Mouse (Mus musculus): Measurements from ENCODE around the gene Scamp3. TPM values are rescaled to one million over a fixed set of nuclear protein-coding genes. Genes with fewer than 3 reads are reported as not detected.
A peak's percentile ranks its signal among the peaks of the same experiment; 100 is the strongest.

Scamp3 gene
- total and polyA plus RNA-seq, 3 experiments, result 101 to 287 TPM; not detected in 1

DNA sequence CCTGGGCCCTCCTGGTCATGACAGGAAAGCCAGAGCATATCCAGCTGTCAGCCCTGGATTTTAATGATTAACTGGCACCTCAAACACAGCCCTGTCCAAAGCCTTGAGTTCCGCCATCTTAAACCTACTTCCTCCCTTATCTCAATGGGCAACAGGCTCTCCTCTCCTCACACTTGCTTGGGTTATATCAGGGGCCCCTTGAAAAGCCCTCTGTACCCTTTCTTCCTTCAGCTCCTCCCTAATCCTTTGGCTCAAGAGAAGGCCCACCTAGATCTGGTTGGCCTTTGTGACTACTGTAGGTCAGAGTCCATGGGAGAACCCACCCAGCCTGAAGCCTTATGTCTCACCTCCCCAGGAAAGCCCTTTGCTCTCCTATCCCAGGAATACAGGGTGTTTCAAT lies 43.5 kb upstream of the Scamp3 start (continued):
- no peak for TF ChIP-seq SMC3 (IDR thresholded peaks at IDR 0.05; ENCODE audit: low read depth, low read length)

DNA sequence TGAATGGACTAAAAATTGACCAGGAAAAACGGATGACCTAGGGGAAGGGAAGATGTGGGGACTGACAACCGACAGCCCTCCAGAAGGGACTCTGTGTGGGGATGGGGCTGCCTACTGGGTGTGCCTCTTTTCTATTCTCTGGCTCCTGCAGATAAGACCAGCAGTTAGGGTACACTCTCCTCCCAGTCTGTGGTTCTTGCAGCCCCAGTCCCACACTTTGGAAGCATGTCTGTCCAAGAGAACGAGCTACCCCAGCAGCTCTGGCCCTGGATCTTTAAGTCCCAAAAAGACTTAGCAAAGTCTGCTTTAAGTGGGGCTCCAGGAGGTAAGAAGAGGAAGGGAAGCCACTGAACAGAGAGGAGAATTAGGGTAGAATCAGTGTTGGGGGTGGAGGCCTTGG lies 41.3 kb upstream of the Scamp3 start, which contains the start of gene Pklr:
Gene Pklr (plus strand): TSS at position 185 of the 400 bp plus-strand sequence.
- Histone ChIP-seq H3K4me1 (ENCODE audit: control insufficient read depth in 1 of 2, insufficient read depth in 2 of 2, low read length in 2 of 2) (peaks cover 27 to 53% of the 10 kb centered on the region in 2 experiments), H3K4me3 (ENCODE audit: control insufficient read depth in 1 of 2, insufficient read depth in 1 of 2, low read depth in 2 of 2, low read length in 2 of 2) (peak within 1 kb of the TSS; percentile 77 to 81), H3K9ac (ENCODE audit: control insufficient read depth, low read depth, low read length, poor library complexity, severe bottlenecking) (peak within 1 kb of the TSS; percentile 81), H3K27me3 (ENCODE audit: control insufficient read depth in 1 of 2, insufficient read depth in 2 of 2, low read length in 2 of 2) (no peaks in the 10 kb centered on the region), H3K79me2 (ENCODE audit: control insufficient read depth, insufficient read depth, low read length, poor library complexity) (peaks cover 16% of the 10 kb centered on the region), H3K36me3 (ENCODE audit: control insufficient read depth in 1 of 2, insufficient read depth in 2 of 2, low read length in 2 of 2) (peaks cover 2 to 49% of the 10 kb centered on the region in 2 experiments; a peak in 3 of 4 replicates), H3K27ac (ENCODE audit: control insufficient read depth, low read depth, low read length) (peak within 1 kb of the TSS; percentile 97), H3K9me3 (replicated peaks; ENCODE audit: insufficient read depth, low read length) (no peaks in the 10 kb centered on the region)
- DNase-seq (ENCODE audit: low read depth, low spot score), result peak; percentile 85
- TF ChIP-seq ETS1 (IDR thresholded peaks at IDR 0.05; ENCODE audit: low read depth, low read length) (peak; percentile 73; the same call in 1 of the 2 replicates), CHD2 (IDR thresholded peaks at IDR 0.05; ENCODE audit: low read length) (no peak; the same call in 1 of the 2 replicates), SMC3 (IDR thresholded peaks at IDR 0.05; ENCODE audit: low read depth, low read length) (no peak), ZNF384 (IDR thresholded peaks at IDR 0.05; ENCODE audit: low read depth, low read length) (no peak), CTCF (IDR thresholded peaks at IDR 0.05 in 2 of 3, conservative IDR thresholded peaks at IDR 0.05 in 1 of 3; ENCODE audit: control insufficient read depth in 1 of 3, insufficient read depth in 1 of 3, low read depth in 2 of 3, low read length in 3 of 3, poor library complexity in 1 of 3, severe bottlenecking in 1 of 3) (no peak), MAFK (IDR thresholded peaks at IDR 0.05; ENCODE audit: borderline replicate concordance, low read depth, low read length) (peak; percentile 12; the same call in 1 of the 2 replicates), USF1 (IDR thresholded peaks at IDR 0.05; ENCODE audit: low read depth, low read length) (no peak), POLR2AphosphoS2 (IDR thresholded peaks at IDR 0.05; ENCODE audit: low read length) (peak; percentile 74), NRF1 (IDR thresholded peaks at IDR 0.05; ENCODE audit: insufficient read depth, low read depth, low read length, poor library complexity, severe bottlenecking) (no peak), MXI1 (IDR thresholded peaks at IDR 0.05; ENCODE audit: low read depth, low read length) (peak; percentile 72; the same call in 1 of the 2 replicates), TCF12 (IDR thresholded peaks at IDR 0.05; ENCODE audit: low read depth, low read length) (peak; percentile 93), POLR2AphosphoS5 (IDR thresholded peaks at IDR 0.05; ENCODE audit: borderline replicate concordance, low read depth, low read length) (peak; percentile 55; the same call in 1 of the 2 replicates), USF2 (IDR thresholded peaks at IDR 0.05; ENCODE audit: borderline replicate concordance in 1 of 2, insufficient read depth in 1 of 2, low read depth in 1 of 2, low read length in 2 of 2) (no peak), ZMIZ1 (IDR thresholded peaks at IDR 0.05; ENCODE audit: low read depth, low read length) (peak; percentile 88), RCOR1 (IDR thresholded peaks at IDR 0.05; ENCODE audit: low read depth, low read length) (peak; percentile 58; the same call in 1 of the 2 replicates), NELFE (IDR thresholded peaks at IDR 0.05; ENCODE audit: low read depth, low read length) (peak; percentile 68), TBP (IDR thresholded peaks at IDR 0.05; ENCODE audit: low read depth, low read length) (peak; percentile 77), EP300 (IDR thresholded peaks at IDR 0.05; ENCODE audit: low read depth in 1 of 2, low read length in 2 of 2) (peak; percentile 90 to 94), MYC (IDR thresholded peaks at IDR 0.05; ENCODE audit: low read depth, low read length) (peak; percentile 65; the same call in 1 of the 2 replicates), POLR2A (IDR thresholded peaks at IDR 0.05; ENCODE audit: control insufficient read depth in 1 of 2, insufficient read depth in 1 of 2, low read depth in 1 of 2, low read length in 2 of 2, poor library complexity in 1 of 2) (peak; percentile 60 to 84; a peak in 3 of 4 replicates), SIN3A (IDR thresholded peaks at IDR 0.05; ENCODE audit: low read length) (peak; percentile 66), MEF2A (IDR thresholded peaks at IDR 0.05; ENCODE audit: extremely low read depth, insufficient replicate concordance, low read depth, low read length, poor library complexity, severe bottlenecking) (0 out of 2 replicates have a peak, but pooled peaks have one; percentile 47), ZKSCAN1 (IDR thresholded peaks at IDR 0.05; ENCODE audit: low read depth, low read length) (no peak), BHLHE40 (IDR thresholded peaks at IDR 0.05; ENCODE audit: borderline replicate concordance, low read depth, low read length) (no peak), ZC3H11A (IDR thresholded peaks at IDR 0.05; ENCODE audit: low read depth, low read length) (no peak; the same call in 1 of the 2 replicates), E2F4 (IDR thresholded peaks at IDR 0.05; ENCODE audit: borderline replicate concordance, low read depth, low read length) (no peak), MAX (IDR thresholded peaks at IDR 0.05; ENCODE audit: low read length) (peak; percentile 55; the same call in 1 of the 2 replicates), GATA1 (IDR thresholded peaks at IDR 0.05; ENCODE audit: low read depth, low read length) (peak; percentile 90), MAZ (IDR thresholded peaks at IDR 0.05; ENCODE audit: low read depth, low read length) (peak; percentile 75; the same call in 1 of the 2 replicates), TAL1 (IDR thresholded peaks at IDR 0.05; ENCODE audit: low read length) (peak; percentile 88), JUND (IDR thresholded peaks at IDR 0.05; ENCODE audit: low read depth, low read length) (no peak), MYB (IDR thresholded peaks at IDR 0.05; ENCODE audit: low read depth, low read length) (peak; percentile 79)
